Mouse (Mus musculus) bone marrow macrophage, adult 2 months (primary cell): ENCODE results near the gene Zfp983. TPM values are rescaled to one million over a fixed set of nuclear protein-coding genes. Genes with fewer than 3 reads are reported as not detected.
"Not testable (repeated sequence)": the region's sequence is repeated elsewhere in the genome, so short reads cannot be mapped to it uniquely, and the experiment has no call there.

Experiments used
- H3K27ac ChIP-seq: 2 replicates; pipeline ENCODE4 v1.5.1; 2012; ENCODE audit warnings: low read depth, low read length; ENCODE audit not compliant: insufficient read depth
- H3K4me1 ChIP-seq: 2 replicates; pipeline ENCODE4 v1.6.1; 2012; ENCODE audit warnings: low read length; ENCODE audit not compliant: control insufficient read depth, insufficient read depth
- H3K4me3 ChIP-seq: 2 replicates; pipeline ENCODE4 v1.5.1; 2012; ENCODE audit warnings: mild to moderate bottlenecking, low read length, moderate library complexity; ENCODE audit not compliant: insufficient read depth
- CTCF ChIP-seq: IDR thresholded peaks from 2 replicates; pipeline ENCODE4 v1.5.1; 2012; ENCODE audit warnings: low read depth, mild to moderate bottlenecking, low read length, moderate library complexity
- POLR2A ChIP-seq: IDR thresholded peaks from 2 replicates; pipeline ENCODE4 v1.6.1; 2012; ENCODE audit warnings: mild to moderate bottlenecking, low read depth, low read length, borderline replicate concordance
- polyA plus RNA-seq: library from polyadenylated mRNA; stranded (reverse); fragments of >200 nt; gene quantifications from 2 replicates; pipeline ENCODE4 v1.2.4, GENCODE M21; 2012; ENCODE audit not compliant: missing spikeins, insufficient read depth, insufficient read length

Gene Zfp983
- polyA plus RNA-seq = 4.7 and 5.9 TPM in 2 replicates

GRCm38 (mm10) chr17:21650364-21650907 lies at the start of gene Zfp983:
TSS of gene Zfp983 (plus strand) at chr17:21650624.
- Histone ChIP-seq H3K4me3 (peak within 1 kb of the TSS; percentile 70), H3K27ac (peak within 1 kb of the TSS; percentile 54)
- H3K4me1 ChIP-seq = not testable (repeated sequence)

GRCm38 (mm10) chr17:21616356-21616755 lies 34.1 kb upstream of the Zfp983 start:
- H3K4me3 ChIP-seq = no peak overlapping the region
- no peaks in the 10 kb centered on the region for H3K4me1 ChIP-seq
- no peak for TF ChIP-seq POLR2A
- no peak for TF ChIP-seq CTCF
- no peak overlapping the region for H3K27ac ChIP-seq

- TF ChIP-seq POLR2A (no peak), CTCF (no peak)
- Histone ChIP-seq H3K4me3 (no peak overlapping the region), H3K4me1 (no peaks in the 10 kb centered on the region), H3K27ac (no peak overlapping the region)
Observed at GRCm38 (mm10) chr17:21617352-21617751, 33.1 kb upstream of the Zfp983 start.

DNA sequence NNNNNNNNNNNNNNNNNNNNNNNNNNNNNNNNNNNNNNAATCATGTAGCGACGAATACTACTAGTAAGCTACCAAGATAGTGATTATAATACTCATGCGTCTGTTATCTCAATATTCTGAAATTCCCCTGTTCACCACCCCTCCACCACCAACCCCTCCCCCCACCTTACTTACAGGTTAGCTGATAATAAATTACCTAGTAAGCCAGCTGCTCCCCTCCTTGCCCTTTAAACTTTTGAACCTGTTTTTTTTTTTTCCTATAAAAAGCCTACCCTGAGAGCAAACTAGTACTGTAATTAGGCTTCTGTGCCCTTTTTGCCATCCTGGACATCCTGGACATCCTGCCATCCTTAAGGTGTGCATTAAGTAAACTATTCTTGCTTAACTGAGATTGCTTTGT lies 26.8 kb upstream of the Zfp983 start:
- TF ChIP-seq CTCF = no peak
- TF ChIP-seq POLR2A = no peak
- no peak overlapping the region for H3K4me3 ChIP-seq

GRCm38 (mm10) chr17:21635758-21636157 lies 14.7 kb upstream of the Zfp983 start:
- H3K4me1 ChIP-seq, H3K4me3 ChIP-seq, H3K27ac ChIP-seq: not testable (repeated sequence)

More for the DNA sequence above, 26.8 kb upstream of the Zfp983 start:
- Histone ChIP-seq H3K27ac (no peak overlapping the region), H3K4me1 (no peaks in the 10 kb centered on the region)

GRCm38 (mm10) chr17:21648791-21649190 lies 1.6 kb upstream of the Zfp983 start:
- no peak for TF ChIP-seq CTCF
- no peak for TF ChIP-seq POLR2A
- H3K4me1 ChIP-seq = no peaks in the 10 kb centered on the region; the same call in 1 of the 2 replicates
- no peak overlapping the region for H3K4me3 ChIP-seq
- no peak overlapping the region for H3K27ac ChIP-seq

DNA sequence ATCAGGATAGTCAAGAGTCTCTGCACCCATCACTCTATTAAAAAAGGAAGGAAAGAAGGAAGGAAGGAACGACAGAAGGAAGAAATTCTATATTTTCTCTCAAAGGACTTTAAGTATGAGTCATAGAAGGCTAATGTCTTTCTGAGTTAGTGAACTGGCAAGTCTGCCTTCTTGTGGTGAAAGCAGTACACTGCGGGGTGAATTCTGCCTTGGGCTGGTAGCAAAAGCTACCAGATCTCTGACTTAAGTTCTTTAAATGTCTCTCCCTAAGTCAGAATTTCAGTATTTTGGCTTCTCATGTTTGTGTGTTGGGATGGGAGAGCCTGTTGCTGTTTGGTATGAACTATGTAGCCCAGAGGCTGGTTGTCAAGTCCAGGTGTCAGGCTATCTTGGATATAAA lies 488 bp upstream of the Zfp983 start:
- Histone ChIP-seq H3K4me1 (no peaks in the 10 kb centered on the region; the same call in 1 of the 2 replicates), H3K4me3 (peak overlapping the region; percentile 70), H3K27ac (peak overlapping the region; percentile 17)
- TF ChIP-seq CTCF (no peak), POLR2A (no peak)

DNA sequence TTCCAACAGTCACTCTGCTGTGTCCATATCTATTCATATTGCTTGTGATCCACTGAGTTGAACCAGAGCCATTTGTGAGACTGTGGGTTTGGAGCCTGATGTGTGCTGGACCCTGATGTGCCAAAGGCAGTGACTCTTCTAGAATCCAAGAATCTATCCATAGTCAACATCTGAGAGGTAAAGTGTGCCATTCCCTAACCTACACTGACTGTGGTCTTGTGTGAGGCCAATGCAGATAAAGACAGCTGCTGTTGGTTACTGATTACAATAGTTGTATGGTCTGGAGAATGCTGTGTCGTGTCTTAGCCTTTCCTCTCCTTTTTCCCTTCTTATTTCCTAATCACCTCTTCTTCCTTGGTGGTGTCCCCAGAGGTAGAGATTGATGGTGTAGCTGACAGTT lies 28.4 kb downstream of the Zfp983 start:
- H3K4me1 ChIP-seq, H3K4me3 ChIP-seq, H3K27ac ChIP-seq: not testable (repeated sequence)

DNA sequence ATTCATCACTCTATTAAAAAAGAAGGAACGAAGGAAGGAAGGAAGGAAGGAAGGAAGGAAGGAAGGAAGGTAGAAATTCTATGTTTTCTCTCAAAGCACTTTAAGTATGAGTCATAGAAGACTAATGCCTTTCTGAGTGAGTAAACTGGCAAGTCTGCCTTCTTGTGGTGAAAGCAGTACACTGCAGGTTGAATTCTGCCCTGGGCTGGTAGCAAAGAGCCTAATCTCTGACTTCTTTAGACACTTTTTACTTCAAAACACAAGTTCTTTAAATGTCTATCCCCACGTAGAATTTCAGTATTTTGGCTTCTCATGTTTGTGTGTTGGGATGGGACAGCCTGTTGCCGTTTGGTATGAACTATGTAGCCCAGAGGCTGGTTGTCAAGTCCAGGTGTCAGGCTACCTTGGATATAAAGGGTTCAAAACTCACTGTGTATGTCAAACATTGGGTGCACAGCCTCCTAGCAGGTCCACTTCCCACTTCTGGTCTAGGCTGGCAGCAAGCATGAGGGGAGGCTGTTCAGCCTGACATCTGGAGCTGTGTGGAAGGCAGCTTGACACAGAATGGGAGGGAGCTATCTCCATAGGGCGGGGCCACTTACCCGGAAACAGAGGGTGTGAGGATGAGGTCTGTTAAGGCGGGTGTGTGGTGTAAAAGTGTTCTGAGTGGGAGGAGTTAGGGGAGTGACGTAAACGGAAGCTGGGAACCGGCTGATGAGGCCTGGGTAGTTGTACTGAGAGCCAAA lies 29.0 kb downstream of the Zfp983 start:
- TF ChIP-seq CTCF (no peak), POLR2A (no peak)
- peaks cover 4% of the 10 kb centered on the region for H3K4me1 ChIP-seq

DNA sequence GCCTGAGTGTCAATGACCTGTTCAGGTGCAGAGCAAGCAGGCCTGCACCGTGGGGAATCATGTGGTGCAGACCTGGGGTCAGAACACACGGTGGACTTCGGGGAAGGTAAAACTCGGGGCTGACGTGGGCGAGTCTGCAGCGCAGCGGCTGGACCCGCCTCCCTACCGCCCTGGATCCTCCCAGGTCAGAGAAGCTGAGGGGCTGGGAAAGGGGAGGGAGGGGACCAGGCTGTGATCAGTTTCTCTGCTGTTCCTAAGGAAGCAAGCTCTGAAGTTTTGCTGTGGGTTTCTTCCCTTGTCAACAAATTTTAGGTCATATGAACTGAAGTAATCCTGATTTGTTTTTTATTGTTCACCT lies 29.6 kb downstream of the Zfp983 start:
- not testable (repeated sequence) for H3K27ac ChIP-seq, H3K4me1 ChIP-seq
- peak overlapping the region; percentile 67 for H3K4me3 ChIP-seq

More for the DNA sequence above, 29.0 kb downstream of the Zfp983 start:
- Histone ChIP-seq H3K4me3 (peak overlapping the region; percentile 67), H3K27ac (peak overlapping the region; percentile 55)

DNA sequence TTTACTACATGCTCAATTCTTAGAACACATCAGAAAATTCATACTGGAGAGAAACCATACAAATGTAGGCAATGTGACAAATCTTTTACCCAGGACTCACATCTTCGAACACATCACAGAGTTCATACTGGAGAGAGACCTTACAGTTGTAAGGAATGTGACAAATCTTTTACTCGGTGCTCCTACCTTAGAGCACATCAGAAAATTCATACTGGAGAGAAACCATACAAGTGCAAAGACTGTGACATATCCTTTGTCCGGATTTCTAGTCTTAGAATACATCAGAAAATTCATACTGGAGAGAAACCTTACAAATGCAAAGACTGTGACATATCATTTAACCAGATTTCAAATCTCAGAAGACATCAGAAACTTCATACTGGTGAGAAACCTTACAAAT lies 41.1 kb downstream of the Zfp983 start, which contains the start of gene Gm10226:
Gm10226 (plus strand) TSS at position 301 of the 400 bp plus-strand sequence.
- no peak within 1 kb of the TSS for H3K4me3 ChIP-seq
- TF ChIP-seq POLR2A = no peak
- no peak for TF ChIP-seq CTCF

More for the DNA sequence above, 41.1 kb downstream of the Zfp983 start, which contains the start of gene Gm10226:
- no peak within 1 kb of the TSS for H3K27ac ChIP-seq
- H3K4me1 ChIP-seq = no peaks in the 10 kb centered on the region
